Mouse (Mus musculus): ENCODE results near the gene Krt7.

Krt7 gene

DNA sequence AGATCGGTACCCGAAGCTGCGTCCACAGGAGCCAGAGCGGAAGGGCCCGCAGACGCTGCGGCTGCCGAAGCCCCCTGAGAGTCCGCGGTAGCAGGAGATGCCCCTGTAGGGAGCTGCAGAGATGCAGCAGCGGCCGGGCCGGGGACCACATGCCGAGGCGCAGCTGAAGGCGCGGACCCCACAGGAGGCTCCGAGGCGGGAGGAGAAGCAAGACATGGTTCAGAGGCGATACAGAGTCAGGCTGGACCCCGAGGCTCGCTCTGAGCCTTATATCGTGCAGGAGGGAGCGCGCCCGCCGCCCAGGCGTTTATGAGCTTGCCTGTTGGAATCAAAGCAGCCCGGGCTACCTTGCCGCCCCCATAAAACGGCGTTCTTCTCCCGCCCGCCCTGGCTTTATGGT lies 27.7 kb downstream of the Krt7 start, which contains the start of gene Krt87:
Gene Krt87 (minus strand): TSS at position 250 of the 400 bp plus-strand sequence.
- DNase-seq (ENCODE audit: low read depth, low spot score) = peak; percentile 40

DNA sequence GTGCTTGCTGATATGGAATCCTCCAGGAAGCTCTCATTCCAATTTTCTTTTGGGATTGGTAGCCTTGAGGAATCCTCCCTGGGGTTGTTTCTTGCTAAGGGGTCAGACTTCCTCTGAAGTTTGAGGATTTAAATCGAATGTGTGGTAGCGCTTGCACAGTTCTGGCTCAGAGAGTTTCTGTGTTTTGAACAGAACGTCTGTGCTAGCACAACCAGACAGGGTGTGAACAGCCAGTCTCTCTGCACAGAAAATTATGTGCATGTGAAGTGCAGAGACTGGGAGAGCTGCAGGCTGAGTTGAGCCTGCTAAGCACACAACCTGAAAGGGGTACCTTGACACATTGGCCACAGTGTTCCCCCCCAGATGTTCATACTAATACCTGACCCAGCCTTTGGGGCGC lies 30.0 kb downstream of the Krt7 start:
- DNase-seq (ENCODE audit: low read depth, low spot score) = no peak

DNA sequence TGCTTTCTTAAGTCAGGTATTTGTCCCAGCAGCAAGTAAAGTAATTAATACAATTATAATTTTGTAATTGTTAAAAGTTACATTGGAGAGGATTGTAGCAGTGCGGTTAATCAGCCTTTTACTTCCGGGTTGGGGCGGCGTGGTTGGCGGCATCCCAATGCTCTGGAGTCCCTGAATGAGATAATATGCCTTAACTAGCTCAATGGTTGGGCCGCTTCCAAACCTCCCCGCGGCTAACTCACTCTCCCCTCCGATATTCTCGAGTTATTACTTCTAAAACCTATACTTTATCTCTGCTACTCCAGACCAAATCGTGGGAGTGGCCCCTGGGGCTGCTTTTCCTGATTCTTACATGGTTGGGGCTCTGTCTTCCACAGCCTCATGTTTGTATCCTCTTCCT lies 35.7 kb downstream of the Krt7 start:
- DNase-seq (ENCODE audit: low read depth, low spot score) = no peak

DNA sequence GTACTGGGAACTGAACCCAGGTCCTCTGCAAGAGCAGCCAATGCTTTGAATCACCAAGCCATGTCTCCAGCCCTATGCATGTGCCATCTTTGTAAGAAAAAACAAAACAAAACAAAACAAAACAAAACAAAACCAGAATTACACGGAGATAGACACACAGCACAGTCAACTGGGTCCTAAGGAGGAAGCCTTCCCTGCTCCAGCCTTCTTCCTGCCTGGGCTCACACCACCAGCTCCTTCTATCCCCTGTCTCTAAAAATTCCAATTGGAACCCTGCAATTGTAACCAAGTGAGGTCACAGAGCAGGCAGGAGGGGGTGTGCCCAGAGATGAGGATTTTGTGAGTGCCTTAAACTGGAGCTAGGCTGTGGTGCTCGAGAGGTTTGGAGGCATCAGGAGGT lies 36.6 kb downstream of the Krt7 start, which contains the start of gene Krt88:
Gene Krt88 (plus strand): TSS at position 301 of the 400 bp plus-strand sequence.
- no peak for DNase-seq (ENCODE audit: low read depth, low spot score)

DNA sequence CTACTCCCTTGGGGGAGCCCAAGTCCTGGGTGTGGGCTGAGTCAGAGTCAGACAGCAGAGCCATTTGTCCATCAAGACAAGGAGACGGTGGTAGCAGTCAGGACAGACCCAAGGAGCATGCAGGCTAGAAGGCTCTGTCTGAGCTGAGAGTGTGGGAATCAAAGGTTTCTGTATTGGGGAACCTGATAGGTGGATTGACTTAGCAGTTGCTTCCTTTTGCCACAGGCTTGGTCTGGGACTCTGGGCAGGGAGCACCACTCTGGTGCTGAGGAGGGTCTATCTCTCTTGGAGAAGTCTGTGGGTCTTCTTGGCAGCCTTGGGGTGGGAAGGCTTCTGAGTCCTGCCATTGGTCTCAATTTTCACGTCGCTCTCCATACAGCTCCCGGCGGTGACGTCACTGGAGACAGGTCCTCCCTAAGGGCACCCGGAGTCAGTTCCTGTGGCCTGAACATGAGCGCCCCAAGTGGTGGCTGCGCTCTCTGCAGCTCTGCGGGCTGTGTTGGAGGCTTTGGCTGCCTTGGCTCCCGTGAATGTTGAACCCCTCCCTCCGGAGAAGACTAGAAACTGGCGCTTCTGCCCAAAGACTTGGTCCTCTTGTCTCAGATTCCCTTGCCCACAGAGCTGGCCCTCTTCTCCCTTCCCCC lies 42.4 kb downstream of the Krt7 start:
- DNase-seq (ENCODE audit: low read depth, low spot score) = peak; percentile 65

DNA sequence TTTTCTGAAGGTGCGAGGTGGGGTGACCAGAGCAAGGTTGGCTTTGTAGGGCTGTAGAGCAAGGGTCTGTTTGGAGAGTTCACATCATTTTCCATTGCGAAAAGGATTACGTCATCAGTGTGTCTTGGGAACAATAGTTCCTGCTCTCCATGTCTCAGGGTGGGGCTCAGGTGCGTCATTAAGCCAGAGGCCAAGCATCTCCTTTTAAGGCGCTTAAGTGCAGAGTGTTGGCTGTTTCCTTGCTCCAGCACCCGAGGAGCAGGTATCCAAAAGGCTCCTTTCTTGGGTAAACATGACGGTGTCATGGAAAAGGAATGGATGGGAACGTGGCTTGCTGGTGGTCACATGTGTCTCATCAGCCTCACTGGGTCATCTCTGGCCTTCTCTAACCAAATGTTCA lies 43.9 kb downstream of the Krt7 start:
- DNase-seq (ENCODE audit: low read depth, low spot score) = no peak

DNA sequence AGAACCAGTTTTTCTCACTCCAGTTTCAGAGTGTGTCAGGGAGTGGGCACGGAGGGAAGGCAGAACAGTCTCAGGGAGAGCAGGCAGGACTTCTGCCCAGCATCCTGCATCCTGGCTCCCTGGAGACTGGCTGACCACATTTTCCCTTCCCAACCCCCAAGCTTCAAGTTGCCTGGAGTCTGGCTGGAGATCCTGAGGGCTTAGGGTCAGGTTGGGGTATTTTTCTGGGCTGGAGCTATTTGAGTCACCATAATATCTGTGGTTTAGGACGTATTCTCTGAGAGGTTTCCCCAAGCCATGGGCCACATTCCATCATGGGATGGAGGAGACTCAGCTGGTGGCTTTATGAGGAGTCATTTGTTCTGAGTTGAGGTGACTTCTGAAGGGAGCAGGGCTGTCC lies 44.4 kb downstream of the Krt7 start:
- DNase-seq (ENCODE audit: low read depth, low spot score) = no peak

DNA sequence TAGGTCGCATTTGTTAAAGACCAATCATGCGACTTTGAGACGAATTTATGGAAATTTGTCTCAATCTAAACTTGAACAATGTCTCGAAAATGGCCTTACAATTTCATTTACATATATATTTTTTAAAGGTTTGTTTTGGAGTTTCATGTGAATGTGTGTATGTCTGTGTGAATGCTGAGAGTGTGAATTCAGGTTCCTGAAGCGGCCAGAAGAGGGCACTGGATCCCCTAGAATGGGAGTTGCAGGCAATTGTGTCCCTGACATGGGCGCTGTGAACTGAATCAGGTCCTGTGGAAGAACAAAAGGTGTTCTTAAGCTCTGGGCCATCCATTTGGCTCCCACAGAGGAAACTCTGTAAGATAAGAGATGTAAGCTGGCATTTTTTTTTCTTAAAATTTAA lies 45.0 kb downstream of the Krt7 start:
- no peak for DNase-seq (ENCODE audit: low read depth, low spot score)

DNA sequence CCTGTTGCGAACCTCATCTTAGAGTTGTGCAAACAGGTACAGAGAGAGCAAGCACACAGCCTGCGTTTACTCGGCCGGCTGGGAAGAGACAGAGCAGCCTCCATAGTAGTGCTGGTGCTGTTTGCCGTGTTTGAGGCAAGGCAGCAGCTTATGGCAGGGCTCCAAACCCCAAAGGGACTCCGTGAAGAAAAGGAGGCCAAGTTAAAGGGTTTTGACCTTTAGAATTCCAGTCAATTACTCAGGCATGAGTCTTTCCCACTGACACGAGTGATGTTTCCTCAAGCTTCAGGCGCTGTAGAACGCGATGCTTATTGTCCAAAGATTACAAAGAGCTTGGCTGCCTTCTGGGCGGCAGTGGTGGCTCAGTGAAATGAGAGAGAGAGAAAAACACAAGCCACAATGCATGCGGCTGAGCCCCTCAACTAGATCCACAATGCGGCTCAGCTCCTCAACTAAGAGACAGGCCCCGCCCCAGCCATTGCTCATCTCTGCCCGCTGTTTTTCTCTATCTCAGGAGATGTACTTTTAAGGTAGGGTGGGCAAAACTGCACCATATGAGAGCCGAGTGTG lies 47.6 kb downstream of the Krt7 start:
- no peak for DNase-seq (ENCODE audit: low read depth, low spot score)

DNA sequence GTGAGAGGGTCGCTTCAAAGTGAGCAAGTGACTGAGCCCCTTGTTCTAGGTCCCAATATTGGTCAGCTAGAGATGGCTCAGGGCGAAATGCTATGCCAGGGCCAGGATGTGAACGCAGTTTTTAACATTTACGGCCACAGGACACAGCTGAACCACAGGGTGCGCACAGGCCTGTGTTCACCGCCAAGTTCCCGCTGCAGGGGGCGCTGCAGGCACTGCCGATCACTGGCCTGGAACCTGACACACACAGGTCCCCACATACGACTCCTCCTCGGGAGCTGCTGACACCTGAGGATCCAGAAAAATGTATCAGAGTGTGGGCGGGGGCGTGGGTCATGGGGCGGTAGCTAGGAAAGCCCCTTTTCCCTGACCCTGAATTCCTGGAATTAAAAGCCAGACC lies 48.4 kb downstream of the Krt7 start:
- no peak for DNase-seq (ENCODE audit: low read depth, low spot score)

DNA sequence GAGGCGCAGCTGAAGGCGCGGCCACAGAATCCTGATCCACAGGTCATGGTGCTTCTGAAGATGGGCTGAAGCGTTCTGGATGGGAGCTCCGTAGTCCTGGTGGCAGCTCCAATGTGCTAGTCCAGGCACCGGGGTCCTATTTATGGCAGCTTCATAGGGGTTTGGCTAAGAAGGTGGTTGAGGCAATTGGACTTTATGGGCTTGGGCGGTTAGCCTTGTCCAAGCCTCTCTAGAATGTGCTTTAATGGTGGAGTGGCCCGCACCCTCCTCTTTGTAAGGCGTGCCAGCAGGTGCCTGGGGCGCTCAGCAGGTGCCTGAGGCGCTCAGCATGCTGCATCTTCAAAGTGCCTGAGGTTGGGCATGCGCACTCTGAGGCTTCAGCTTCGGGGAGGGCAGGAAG lies 52.8 kb downstream of the Krt7 start, which contains the start of gene Krt81:
Gene Krt81 (minus strand): TSS at position 101 of the 400 bp plus-strand sequence.
- DNase-seq (ENCODE audit: low read depth, low spot score) = no peak

DNA sequence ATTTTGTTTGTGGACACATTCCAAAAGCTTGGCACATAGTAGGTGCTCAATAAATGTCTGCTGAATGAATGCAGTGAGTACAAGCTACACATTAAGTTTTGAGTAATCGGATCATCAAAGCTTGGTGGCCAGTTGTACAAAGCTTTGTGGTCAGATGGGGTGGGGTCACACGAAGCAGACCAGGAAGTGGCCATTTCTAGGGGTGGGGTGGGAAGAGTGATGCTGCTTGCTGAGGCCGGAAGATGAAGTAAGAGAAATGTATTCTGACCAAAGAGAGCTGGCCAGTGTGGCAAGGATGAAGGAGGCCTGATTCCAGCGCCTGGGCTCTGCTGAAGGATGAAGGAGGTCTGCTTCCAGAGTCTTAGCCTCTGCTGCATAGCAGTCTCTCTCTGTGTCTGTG lies 58.2 kb downstream of the Krt7 start:
- DNase-seq (ENCODE audit: low read depth, low spot score) = no peak

DNA sequence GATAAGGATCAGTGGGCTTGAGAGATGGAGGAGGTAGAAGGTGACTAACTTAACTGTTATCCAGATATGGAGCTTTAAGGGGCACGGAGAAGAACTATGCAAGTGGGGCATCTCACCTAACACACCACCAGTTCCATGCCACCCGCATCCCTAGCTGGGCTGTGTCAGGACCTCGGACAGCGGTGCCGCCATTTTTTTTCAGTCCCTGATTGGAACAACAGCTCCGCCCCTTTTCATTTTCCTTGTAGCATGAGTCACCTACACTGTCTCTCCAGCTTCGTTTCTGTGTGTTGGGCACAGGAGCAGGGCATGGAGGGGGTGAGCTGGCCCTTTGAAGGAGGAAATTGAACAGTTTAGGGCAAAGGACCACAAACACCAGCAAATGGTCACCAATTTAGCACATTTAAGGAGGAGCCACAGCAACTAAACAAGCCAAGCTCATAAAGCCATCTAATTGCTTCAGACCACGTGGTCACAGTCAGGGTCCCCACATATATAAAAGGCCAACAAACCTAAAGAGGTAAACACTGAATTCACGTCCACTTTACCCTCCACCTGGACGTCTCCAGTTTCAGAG lies 62.2 kb downstream of the Krt7 start, which contains the start of gene Krt86:
Gene Krt86 (plus strand): TSS at position 527 of the 577 bp plus-strand sequence.
- peak; percentile 62 for DNase-seq (ENCODE audit: low read depth, low spot score)

DNA sequence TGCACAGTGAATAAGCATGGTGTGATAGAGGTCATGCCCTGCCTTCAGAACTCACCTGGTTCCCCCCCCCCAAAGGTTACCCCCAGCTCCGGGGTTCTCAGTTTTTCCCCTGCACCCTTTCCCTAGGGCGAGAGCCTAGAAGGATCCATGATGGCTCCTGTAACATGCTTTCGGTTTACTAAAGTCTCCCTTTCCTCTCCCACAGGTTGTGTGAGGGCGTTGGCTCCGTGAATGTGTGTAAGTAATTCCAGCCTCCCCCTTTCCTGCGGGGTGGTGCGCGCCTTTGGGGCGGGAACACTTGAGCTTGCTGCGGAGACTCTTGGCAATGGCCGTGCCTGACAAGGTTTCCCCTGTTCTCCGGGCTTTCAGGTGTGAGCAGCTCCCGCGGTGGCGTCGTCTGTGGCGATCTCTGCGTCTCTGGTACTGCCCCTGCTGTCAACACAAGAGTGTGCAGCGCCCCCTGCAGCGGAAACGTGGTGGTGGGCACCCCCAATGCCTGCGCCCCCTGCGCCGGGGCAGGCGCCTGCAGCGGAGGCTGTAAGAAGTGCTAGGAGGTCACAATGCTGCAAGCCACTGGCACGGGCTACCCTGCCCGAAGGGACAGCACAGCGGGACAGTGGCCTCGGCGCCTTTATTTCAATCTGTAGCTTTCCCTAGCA lies 68.3 kb downstream of the Krt7 start:
- peak; percentile 32 for DNase-seq (ENCODE audit: low read depth, low spot score)

DNA sequence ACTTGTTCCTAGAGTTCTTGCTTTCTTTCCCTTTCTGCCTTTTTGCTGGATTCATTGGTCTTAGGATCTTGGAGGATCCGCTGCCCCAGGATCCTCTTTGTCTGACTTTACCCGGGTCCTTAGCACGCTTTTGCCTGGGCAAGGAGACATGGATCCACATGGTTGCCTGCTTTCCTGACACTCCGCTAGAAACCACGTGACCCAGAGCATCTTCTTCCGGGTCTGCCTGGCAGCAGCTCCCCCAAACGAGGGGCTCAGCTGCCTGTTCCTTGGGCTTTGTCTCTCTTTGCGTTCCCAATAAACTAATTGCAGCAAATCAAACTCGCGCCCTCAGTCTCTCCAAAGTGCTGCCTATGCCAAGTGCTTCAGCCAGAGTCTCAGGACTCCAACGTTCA lies 68.8 kb downstream of the Krt7 start:
- DNase-seq (ENCODE audit: low read depth, low spot score) = no peak
